Mouse (Mus musculus) C2C12 (cell line): ENCODE results near the gene Atp6v0e.

ENCODE experiments used
- CTCF ChIP-seq: IDR thresholded peaks from one replicate; pipeline ENCODE4 v1.5.1; 2011; ENCODE audit not compliant: control insufficient read depth, insufficient read depth, insufficient read length
- MAX ChIP-seq: IDR thresholded peaks from one replicate; pipeline ENCODE4 v1.6.1; 2011; ENCODE audit warnings: mild to moderate bottlenecking, control low read depth
- MYOG ChIP-seq: IDR thresholded peaks from one replicate; pipeline ENCODE4 v1.6.1; 2011; ENCODE audit not compliant: control insufficient read depth, insufficient read length; ENCODE audit errors: extremely low read depth
- USF1 ChIP-seq: IDR thresholded peaks from one replicate; pipeline ENCODE4 v1.6.1; 2011; ENCODE audit warnings: low read depth, mild to moderate bottlenecking, control low read depth, moderate library complexity

GRCm38 (mm10) chr17:26625521-26626010, 37.5 kb upstream of the Atp6v0e start:
- TF ChIP-seq CTCF (no peak), USF1 (no peak), MAX (no peak), MYOG (no peak)
